Mouse (Mus musculus) hindbrain, embryonic 16.5 days (tissue): ENCODE data around the gene Rccd1. TPM values are rescaled to one million over a fixed set of nuclear protein-coding genes. Genes with fewer than 3 reads are reported as not detected.

Source experiments
- ATAC-seq: fragments of 200-750 bp; cut with Nextera tagmentation; 2 replicates; pipeline ENCODE4 v1.8.0; 2017; ENCODE audit warnings: moderate TSS enrichment, moderate library complexity
- H3K27ac ChIP-seq: fragments of 300-500 bp; sonication (generic); 2 replicates; pipeline ENCODE4 v1.5.1; 2014; ENCODE audit warnings: low read depth, mild to moderate bottlenecking, control low read depth, low read length, moderate library complexity
- H3K27me3 ChIP-seq: fragments of 300-500 bp; sonication (generic); replicated peaks from 2 replicates; pipeline ENCODE4 v1.6.1; 2014; ENCODE audit warnings: low read length; ENCODE audit not compliant: control insufficient read depth, insufficient read depth
- H3K36me3 ChIP-seq: fragments of 300-500 bp; sonication (generic); 2 replicates; pipeline ENCODE4 v1.6.1; 2014; ENCODE audit warnings: mild to moderate bottlenecking, low read length, moderate library complexity, mixed read lengths; ENCODE audit not compliant: control insufficient read depth, insufficient read depth
- H3K4me1 ChIP-seq: fragments of 300-500 bp; sonication (generic); 2 replicates; pipeline ENCODE4 v1.6.1; 2014; ENCODE audit warnings: low read depth, low read length; ENCODE audit not compliant: control insufficient read depth, insufficient read depth
- H3K4me2 ChIP-seq: fragments of 300-500 bp; sonication (generic); 2 replicates; pipeline ENCODE4 v1.6.1; 2014; ENCODE audit warnings: mild to moderate bottlenecking, low read length, control low read depth, moderate library complexity
- H3K4me3 ChIP-seq: fragments of 300-500 bp; sonication (generic); 2 replicates; pipeline ENCODE4 v1.5.1; 2014; ENCODE audit warnings: mild to moderate bottlenecking, low read length, control low read depth, moderate library complexity
- H3K9ac ChIP-seq: fragments of 300-500 bp; sonication (generic); 2 replicates; pipeline ENCODE4 v1.6.1; 2014; ENCODE audit warnings: low read depth, mild to moderate bottlenecking, control low read depth, low read length, moderate library complexity
- H3K9me3 ChIP-seq: fragments of 300-500 bp; sonication (generic); 2 replicates; pipeline ENCODE4 v1.6.1; 2014; ENCODE audit warnings: mild to moderate bottlenecking, low read length, moderate library complexity; ENCODE audit not compliant: control insufficient read depth
- WGBS: fragments of 180-500 bp; shearing (Covaris S2); extraction: QIAGEN DNeasy Blood & Tissue Kit; methylation state at CpG from one replicate; pipeline ENCODE4 v1.1.7; 2014; 5-methylcytosine and 5-hydroxymethylcytosine counted together
- polyA plus RNA-seq: library from polyadenylated mRNA; unstranded; fragments of >200 nt; fragmentation: Nextera tagmentation; extraction: Ambion mirVana; gene quantifications from 2 replicates; pipeline ENCODE4 v1.2.1, GENCODE M21; 2015

Gene Rccd1
- polyA plus RNA-seq, 1 experiment from 2014 or later, result 11.5 TPM

- ATAC-seq, result no peak
- H3K4me3 ChIP-seq, result no peak overlapping the region
- 94% methylated on average over 4 of the region's 4 CpGs for WGBS
Measured at GRCm38 (mm10) chr7:80298754-80299153, 25.5 kb downstream of the Rccd1 start.

GRCm38 (mm10) chr7:80297041-80297440, 27.2 kb downstream of the Rccd1 start:
- no peak overlapping the region for H3K27ac ChIP-seq
- no peaks in the 10 kb centered on the region; the same call in none of the 2 replicates for H3K4me1 ChIP-seq
- no peaks in the 10 kb centered on the region for H3K36me3 ChIP-seq
- no peak overlapping the region for H3K9ac ChIP-seq
- no peak overlapping the region for H3K4me2 ChIP-seq
- H3K9me3 ChIP-seq, result no peaks in the 10 kb centered on the region
- 85% methylated on average over 3 of the region's 3 CpGs for WGBS
- H3K27me3 ChIP-seq, result no peaks in the 10 kb centered on the region
- H3K4me3 ChIP-seq, result no peak overlapping the region
- no peak for ATAC-seq

More at GRCm38 (mm10) chr7:80298754-80299153, 25.5 kb downstream of the Rccd1 start:
- no peaks in the 10 kb centered on the region for H3K27me3 ChIP-seq
- no peaks in the 10 kb centered on the region; the same call in none of the 2 replicates for H3K4me1 ChIP-seq
- H3K4me2 ChIP-seq, result no peak overlapping the region
- no peak overlapping the region for H3K27ac ChIP-seq
- no peak overlapping the region for H3K9ac ChIP-seq
- no peaks in the 10 kb centered on the region for H3K9me3 ChIP-seq
- no peaks in the 10 kb centered on the region for H3K36me3 ChIP-seq

- WGBS, result 93% methylated on average over 6 of the region's 6 CpGs
Measured at GRCm38 (mm10) chr7:80296462-80296861, 27.8 kb downstream of the Rccd1 start.

GRCm38 (mm10) chr7:80294764-80295648, 29.2 kb downstream of the Rccd1 start:
- peak overlapping the region; percentile 97 for H3K4me2 ChIP-seq
- no peaks in the 10 kb centered on the region for H3K27me3 ChIP-seq
- H3K9me3 ChIP-seq, result no peaks in the 10 kb centered on the region
- ATAC-seq, result no peak
- peak overlapping the region; percentile 74 for H3K4me3 ChIP-seq
- WGBS, result 9% methylated on average over 37 of the region's 37 CpGs
- peak overlapping the region; percentile 67 for H3K9ac ChIP-seq
- no peaks in the 10 kb centered on the region; the same call in none of the 2 replicates for H3K4me1 ChIP-seq
- peaks cover 10% of the 10 kb centered on the region for H3K36me3 ChIP-seq
- H3K27ac ChIP-seq, result peak overlapping the region; percentile 53

More at GRCm38 (mm10) chr7:80296462-80296861, 27.8 kb downstream of the Rccd1 start:
- Histone ChIP-seq H3K27me3 (no peaks in the 10 kb centered on the region), H3K9me3 (no peaks in the 10 kb centered on the region), H3K9ac (no peak overlapping the region), H3K27ac (no peak overlapping the region), H3K4me3 (no peak overlapping the region), H3K4me1 (no peaks in the 10 kb centered on the region; the same call in none of the 2 replicates), H3K36me3 (peaks cover 3% of the 10 kb centered on the region; the same call in 1 of the 2 replicates), H3K4me2 (no peak overlapping the region)
- ATAC-seq, result no peak

- ATAC-seq, result peak; percentile 99
- Histone ChIP-seq H3K4me3 (peak within 1 kb of the TSS; percentile 74), H3K4me1 (no peaks in the 10 kb centered on the region; the same call in none of the 2 replicates), H3K27ac (peak within 1 kb of the TSS; percentile 61), H3K9me3 (no peaks in the 10 kb centered on the region), H3K4me2 (peak within 1 kb of the TSS; percentile 97), H3K36me3 (peaks cover 10% of the 10 kb centered on the region), H3K27me3 (no peaks in the 10 kb centered on the region), H3K9ac (peak within 1 kb of the TSS; percentile 67)
- under 1% methylated on average over 47 of the region's 52 CpGs for WGBS
Measured at GRCm38 (mm10) chr7:80294062-80294763, 30.0 kb downstream of the Rccd1 start, which contains the start of gene Prc1. Prc1 (plus strand) TSS chr7:80294450.

- WGBS, result 87% methylated on average over 10 of the region's 10 CpGs
- Histone ChIP-seq H3K9me3 (no peaks in the 10 kb centered on the region), H3K27me3 (no peaks in the 10 kb centered on the region), H3K27ac (no peak overlapping the region), H3K4me3 (no peak overlapping the region), H3K4me1 (no peaks in the 10 kb centered on the region), H3K4me2 (no peak overlapping the region), H3K36me3 (peaks cover 52% of the 10 kb centered on the region), H3K9ac (no peak overlapping the region)
- no peak for ATAC-seq
Measured at GRCm38 (mm10) chr7:80287736-80288135, 36.5 kb downstream of the Rccd1 start.

- Histone ChIP-seq H3K27ac (no peak overlapping the region), H3K27me3 (no peaks in the 10 kb centered on the region), H3K4me2 (no peak overlapping the region), H3K9me3 (no peaks in the 10 kb centered on the region), H3K36me3 (peaks cover 50% of the 10 kb centered on the region), H3K9ac (no peak overlapping the region), H3K4me1 (no peaks in the 10 kb centered on the region), H3K4me3 (no peak overlapping the region)
- ATAC-seq, result no peak
- WGBS, result 98% methylated on average over 6 of the region's 6 CpGs
Measured at GRCm38 (mm10) chr7:80285725-80286124, 38.5 kb downstream of the Rccd1 start.

GRCm38 (mm10) chr7:80284391-80284790, 39.9 kb downstream of the Rccd1 start:
- no peak overlapping the region for H3K4me3 ChIP-seq
- 94% methylated on average over 5 of the region's 5 CpGs for WGBS
- no peak overlapping the region for H3K27ac ChIP-seq
- H3K4me2 ChIP-seq, result no peak overlapping the region
- H3K9ac ChIP-seq, result no peak overlapping the region
- no peak for ATAC-seq
- H3K4me1 ChIP-seq, result no peaks in the 10 kb centered on the region
- no peaks in the 10 kb centered on the region for H3K9me3 ChIP-seq
- no peaks in the 10 kb centered on the region for H3K27me3 ChIP-seq
- H3K36me3 ChIP-seq, result peaks cover 53% of the 10 kb centered on the region
